Comparison of ENCODE assay signal across 8 mouse cellular contexts in the genomic region with DNA sequence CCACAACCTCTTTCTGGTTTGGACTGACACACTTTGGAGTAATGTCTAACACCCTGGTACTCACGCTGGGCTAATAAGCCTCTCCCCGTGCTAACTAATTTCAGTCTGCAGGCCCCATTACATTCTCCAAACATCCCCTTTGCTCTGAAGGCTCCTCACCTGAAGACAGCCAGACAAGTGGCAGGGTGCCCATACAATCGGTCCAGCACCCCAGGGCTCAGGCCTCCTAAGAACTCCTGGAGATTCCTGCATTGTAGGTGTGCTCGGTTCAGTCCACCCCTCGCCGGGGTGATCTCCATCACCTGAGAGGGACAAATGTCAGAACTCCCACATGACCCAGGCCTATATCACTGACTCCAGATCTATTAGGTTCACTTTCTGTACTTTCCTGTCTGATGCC. TPM values are rescaled to one million over a fixed set of nuclear protein-coding genes. Genes with fewer than 3 reads are reported as not detected.
DNase-seq lines count a peak whose midpoint lies in the region; ATAC-seq and TF ChIP-seq lines count a peak whose summit lies in the region.
"Had no signal": no experiment of that assay in that cellular context is flagged by ENCODE, and none has a peak within 500 bp of the region (broad histone marks: within the 10 kb centered on the region; RNA-seq: fewer than 3 reads in every experiment).

No protein-coding gene starts in this region.

- ATAC-seq in kidney, embryonic 14.5 days (ENCODE audit: low FRiP score, low TSS enrichment): no peak
- no peak for ATAC-seq in limb, embryonic 14.5 days (ENCODE audit: low FRiP score, low read depth)
- ATAC-seq in megakaryocyte progenitor cell, adult 5-6 weeks (replicated peaks; ENCODE audit: poor library complexity): no peak

- H3K4me2 ChIP-seq in kidney, embryonic 14.5 days (replicated peaks; ENCODE audit: low read depth, low read length): 0 out of 2 replicates have a peak overlapping the region, but pooled peaks have one; percentile 83
- H3K4me2 ChIP-seq in limb, embryonic 14.5 days (replicated peaks; ENCODE audit: low read depth, low read length, severe bottlenecking): peak overlapping the region; percentile 73; the same call in 1 of the 2 replicates

- no peak for TF ChIP-seq CTCF in E14TG2a.4 (conservative IDR thresholded peaks at IDR 0.05; ENCODE audit: low read length)

- peak overlapping the region; percentile 57; the same call in 1 of the 2 replicates for H3K4me3 ChIP-seq in kidney, embryonic 14.5 days (ENCODE audit: low read length)
- peak overlapping the region; percentile 84 for H3K4me3 ChIP-seq in E14TG2a.4 (replicated peaks; ENCODE audit: low read length)
- H3K4me3 ChIP-seq in embryonic facial prominence, embryonic 10.5 days: peak overlapping the region; percentile 70
- no peak overlapping the region for H3K4me3 ChIP-seq in limb, embryonic 14.5 days (replicated peaks; ENCODE audit: low read length)

- no peak for DNase-seq in kidney, adult 8-10 months
- DNase-seq in embryonic facial prominence, embryonic 10.5 days (ENCODE audit: low spot score): no peak
- no peak for DNase-seq in limb, embryonic 14.5 days (ENCODE audit: low spot score)
- DNase-seq in urinary bladder, postnatal 25 days (ENCODE audit: low spot score): no peak
- DNase-seq: heart, postnatal 4 days had no signal

- H3K27ac ChIP-seq in kidney, embryonic 14.5 days (ENCODE audit: low read depth, low read length): no peak overlapping the region
- no peak overlapping the region for H3K27ac ChIP-seq in embryonic facial prominence, embryonic 10.5 days (replicated peaks)
- H3K27ac ChIP-seq in limb, embryonic 14.5 days (replicated peaks; ENCODE audit: low read depth, low read length): no peak overlapping the region

- 87% methylated on average over 6 of the region's 6 CpGs for WGBS in kidney, embryonic 14.5 days
- 89% methylated on average over 6 of the region's 6 CpGs for WGBS in embryonic facial prominence, embryonic 10.5 days
- WGBS in limb, embryonic 14.5 days: 86% methylated on average over 6 of the region's 6 CpGs

- H3K9me3 ChIP-seq in kidney, embryonic 14.5 days (ENCODE audit: control insufficient read depth, low read length): no peaks in the 10 kb centered on the region
- no peaks in the 10 kb centered on the region for H3K9me3 ChIP-seq in E14TG2a.4 (ENCODE audit: low read length)
- no peaks in the 10 kb centered on the region for H3K9me3 ChIP-seq in embryonic facial prominence, embryonic 10.5 days
- H3K9me3 ChIP-seq in limb, embryonic 14.5 days (ENCODE audit: control insufficient read depth, low read length): no peaks in the 10 kb centered on the region

- H3K27me3 ChIP-seq in kidney, embryonic 14.5 days (ENCODE audit: control insufficient read depth, insufficient read depth, low read length): no peaks in the 10 kb centered on the region
- no peaks in the 10 kb centered on the region for H3K27me3 ChIP-seq in E14TG2a.4 (ENCODE audit: insufficient read depth, low read length)
- no peaks in the 10 kb centered on the region for H3K27me3 ChIP-seq in embryonic facial prominence, embryonic 10.5 days (replicated peaks; ENCODE audit: low read depth, poor library complexity, severe bottlenecking)
- H3K27me3 ChIP-seq in limb, embryonic 14.5 days (ENCODE audit: control insufficient read depth, insufficient read depth, low read length): no peaks in the 10 kb centered on the region

- TF ChIP-seq POLR2A in limb, embryonic 14.5 days (IDR thresholded peaks at IDR 0.05; ENCODE audit: borderline replicate concordance, extremely low read depth, insufficient read depth, insufficient read length): no peak

- peak overlapping the region; percentile 69; the same call in 1 of the 2 replicates for H3K9ac ChIP-seq in kidney, embryonic 14.5 days (ENCODE audit: low read depth, low read length)
- H3K9ac ChIP-seq in limb, embryonic 14.5 days (ENCODE audit: low read depth, low read length, severe bottlenecking): no peak overlapping the region

- peaks cover 3% of the 10 kb centered on the region; the same call in 1 of the 2 replicates for H3K4me1 ChIP-seq in kidney, embryonic 14.5 days (ENCODE audit: control insufficient read depth, insufficient read depth, low read length)
- peaks cover 44% of the 10 kb centered on the region for H3K4me1 ChIP-seq in E14TG2a.4 (replicated peaks; ENCODE audit: low read depth, low read length)
- peaks cover 18% of the 10 kb centered on the region for H3K4me1 ChIP-seq in embryonic facial prominence, embryonic 10.5 days
- no peaks in the 10 kb centered on the region for H3K4me1 ChIP-seq in limb, embryonic 14.5 days (ENCODE audit: control insufficient read depth, insufficient read depth, low read length)

- peaks cover 7% of the 10 kb centered on the region; the same call in 1 of the 2 replicates for H3K36me3 ChIP-seq in kidney, embryonic 14.5 days (ENCODE audit: control insufficient read depth, insufficient read depth, low read length)
- H3K36me3 ChIP-seq in E14TG2a.4 (ENCODE audit: insufficient read depth, low read length): peaks cover 48% of the 10 kb centered on the region
- H3K36me3 ChIP-seq in embryonic facial prominence, embryonic 10.5 days (replicated peaks): peaks cover 26% of the 10 kb centered on the region
- H3K36me3 ChIP-seq in limb, embryonic 14.5 days (ENCODE audit: control insufficient read depth, insufficient read depth, low read length): peaks cover 8% of the 10 kb centered on the region; the same call in 1 of the 2 replicates

RNA-seq across cellular contexts. Expression of a gene that starts 1.0 kb away (rescaled TPM):
- 50.7 and 56.7 TPM in 2 replicates for polyA plus RNA-seq in kidney, embryonic 14.5 days (2014; fragmentation: Nextera tagmentation; extraction: Ambion mirVana)
- polyA plus RNA-seq in embryonic facial prominence, embryonic 10.5 days (2016; fragmentation: Nextera tagmentation; extraction: Ambion mirVana): 57.6 and 61.4 TPM in 2 replicates
- polyA plus RNA-seq in limb, embryonic 14.5 days (2012; rRNA removed): 43.0 and 52.0 TPM in 2 replicates
- 40.7 and 44.9 TPM in 2 replicates for polyA plus RNA-seq in limb, embryonic 14.5 days (2014; fragmentation: Nextera tagmentation; extraction: Ambion mirVana)
- total RNA-seq in megakaryocyte progenitor cell, adult 5-6 weeks (2015): 26.2 and 31.8 TPM in 2 replicates
- 24.8 and 29.5 TPM in 2 replicates for total RNA-seq in megakaryocyte progenitor cell, adult 5-6 weeks (2017)

RNA-seq across cellular contexts. Expression of a gene that starts 5.1 kb away (rescaled TPM):
- polyA plus RNA-seq in kidney, embryonic 14.5 days (2014; fragmentation: Nextera tagmentation; extraction: Ambion mirVana): 9.5 and 16.8 TPM in 2 replicates
- polyA plus RNA-seq in embryonic facial prominence, embryonic 10.5 days (2016; fragmentation: Nextera tagmentation; extraction: Ambion mirVana): 19.9 and 22.0 TPM in 2 replicates
- polyA plus RNA-seq in limb, embryonic 14.5 days (2012; rRNA removed): 35.4 and 47.8 TPM in 2 replicates
- 14.8 and 18.7 TPM in 2 replicates for polyA plus RNA-seq in limb, embryonic 14.5 days (2014; fragmentation: Nextera tagmentation; extraction: Ambion mirVana)
- 5.7 and 11.4 TPM in 2 replicates for total RNA-seq in megakaryocyte progenitor cell, adult 5-6 weeks (2015)
- total RNA-seq in megakaryocyte progenitor cell, adult 5-6 weeks (2017): 12.7 and 14.9 TPM in 2 replicates

RNA-seq across cellular contexts. Expression of a gene that starts 29.0 kb away (rescaled TPM):
- polyA plus RNA-seq in kidney, embryonic 14.5 days (2014; fragmentation: Nextera tagmentation; extraction: Ambion mirVana): 0.15 and 0.24 TPM in 2 replicates
- polyA plus RNA-seq in embryonic facial prominence, embryonic 10.5 days (2016; fragmentation: Nextera tagmentation; extraction: Ambion mirVana): 0.20 and 0.24 TPM in 2 replicates
- 0.13 and 0.30 TPM in 2 replicates for polyA plus RNA-seq in limb, embryonic 14.5 days (2012; rRNA removed)
- polyA plus RNA-seq in limb, embryonic 14.5 days (2014; fragmentation: Nextera tagmentation; extraction: Ambion mirVana): 0.22 TPM in 1 of 2 replicates, not detected in the other
- not detected in 2 replicates for total RNA-seq in megakaryocyte progenitor cell, adult 5-6 weeks (2015)
- not detected in 2 replicates for total RNA-seq in megakaryocyte progenitor cell, adult 5-6 weeks (2017)
- total RNA-seq: heart, postnatal 4 days had no signal

RNA-seq across cellular contexts. Expression of a gene that starts 31.9 kb away (rescaled TPM):
- 34.6 and 52.0 TPM in 2 replicates for polyA plus RNA-seq in kidney, embryonic 14.5 days (2014; fragmentation: Nextera tagmentation; extraction: Ambion mirVana)
- 49.1 and 65.3 TPM in 2 replicates for polyA plus RNA-seq in embryonic facial prominence, embryonic 10.5 days (2016; fragmentation: Nextera tagmentation; extraction: Ambion mirVana)
- polyA plus RNA-seq in limb, embryonic 14.5 days (2012; rRNA removed): 49.4 and 60.1 TPM in 2 replicates
- polyA plus RNA-seq in limb, embryonic 14.5 days (2014; fragmentation: Nextera tagmentation; extraction: Ambion mirVana): 56.7 and 58.2 TPM in 2 replicates
- 0.15 TPM in 1 of 2 replicates, not detected in the other for total RNA-seq in megakaryocyte progenitor cell, adult 5-6 weeks (2015)
- total RNA-seq in megakaryocyte progenitor cell, adult 5-6 weeks (2017): 0.25 TPM in 1 of 2 replicates, not detected in the other

RNA-seq across cellular contexts. Expression of a gene that starts 46.1 kb away (rescaled TPM):
- polyA plus RNA-seq in kidney, embryonic 14.5 days (2014; fragmentation: Nextera tagmentation; extraction: Ambion mirVana): not detected in 2 replicates
- polyA plus RNA-seq in embryonic facial prominence, embryonic 10.5 days (2016; fragmentation: Nextera tagmentation; extraction: Ambion mirVana): not detected in 2 replicates
- not detected in 2 replicates for polyA plus RNA-seq in limb, embryonic 14.5 days (2012; rRNA removed)
- polyA plus RNA-seq in limb, embryonic 14.5 days (2014; fragmentation: Nextera tagmentation; extraction: Ambion mirVana): not detected in 2 replicates
- not detected in 2 replicates for total RNA-seq in megakaryocyte progenitor cell, adult 5-6 weeks (2015)
- total RNA-seq in megakaryocyte progenitor cell, adult 5-6 weeks (2017): not detected in 2 replicates
- total RNA-seq: heart, postnatal 4 days had no signal
